Mouse (Mus musculus): ENCODE results near the gene Lamtor5. TPM values are rescaled to one million over a fixed set of nuclear protein-coding genes. Genes with fewer than 3 reads are reported as not detected.

Lamtor5 gene
- polyA plus RNA-seq, 1 experiment = 131 TPM

DNA sequence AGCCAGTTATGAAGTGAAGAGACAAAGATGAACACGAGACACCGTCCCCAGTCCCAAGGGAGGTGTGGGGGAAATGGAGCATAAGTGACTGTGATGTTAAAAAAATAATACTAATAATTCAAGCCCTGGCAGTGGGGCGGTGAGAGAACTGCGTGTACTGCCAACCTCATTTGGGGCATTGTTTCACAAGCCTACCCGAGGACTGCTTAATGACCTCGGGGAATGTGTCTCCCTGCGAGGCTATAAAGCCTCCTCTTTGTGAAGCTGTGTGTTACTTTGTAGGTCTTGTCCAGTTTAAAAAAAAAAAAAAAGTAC is 16.9 kb upstream of the Lamtor5 start:
- Histone ChIP-seq H3K4me1 (ENCODE audit: control insufficient read depth, insufficient read depth, low read length) (no peaks in the 10 kb centered on the region), H3K4me3 (ENCODE audit: insufficient read depth, low read length) (no peak overlapping the region), H3K27ac (ENCODE audit: insufficient read depth, low read depth, low read length) (no peak overlapping the region)
- no peak for TF ChIP-seq POLR2A (IDR thresholded peaks at IDR 0.05; ENCODE audit: borderline replicate concordance, low read depth, low read length)
- TF ChIP-seq CTCF (IDR thresholded peaks at IDR 0.05; ENCODE audit: low read depth, low read length) = no peak

DNA sequence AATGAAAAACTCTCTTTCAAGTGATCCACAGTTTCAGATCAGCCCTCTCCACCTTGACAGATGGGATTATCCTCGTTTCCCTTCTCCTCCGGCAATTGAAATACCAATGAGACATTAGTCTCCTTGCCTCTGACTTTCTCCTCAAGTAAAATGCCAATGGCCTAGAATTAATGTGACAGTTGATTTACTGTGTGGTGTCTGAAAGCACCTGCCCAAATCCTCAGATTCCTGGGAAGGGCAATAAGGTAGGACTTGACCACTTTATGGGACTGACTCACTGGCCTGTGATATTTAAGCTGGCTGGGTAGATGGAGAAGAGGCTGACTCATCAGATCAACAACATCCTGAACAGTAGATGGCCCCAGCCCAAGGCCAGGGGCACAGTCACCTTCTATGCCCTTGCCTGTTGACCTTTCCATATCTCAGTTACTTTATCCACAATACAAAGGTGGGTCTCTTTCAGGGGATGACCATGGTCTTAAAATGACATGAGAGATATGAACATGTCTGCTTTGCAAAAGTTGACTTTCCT is 11.8 kb upstream of the Lamtor5 start:
- Histone ChIP-seq H3K4me3 (ENCODE audit: insufficient read depth, low read length) (no peak overlapping the region), H3K27ac (ENCODE audit: insufficient read depth, low read depth, low read length) (no peak overlapping the region), H3K4me1 (ENCODE audit: control insufficient read depth, insufficient read depth, low read length) (no peaks in the 10 kb centered on the region)
- no peak for TF ChIP-seq CTCF (IDR thresholded peaks at IDR 0.05; ENCODE audit: low read depth, low read length)
- no peak for TF ChIP-seq POLR2A (IDR thresholded peaks at IDR 0.05; ENCODE audit: borderline replicate concordance, low read depth, low read length)

DNA sequence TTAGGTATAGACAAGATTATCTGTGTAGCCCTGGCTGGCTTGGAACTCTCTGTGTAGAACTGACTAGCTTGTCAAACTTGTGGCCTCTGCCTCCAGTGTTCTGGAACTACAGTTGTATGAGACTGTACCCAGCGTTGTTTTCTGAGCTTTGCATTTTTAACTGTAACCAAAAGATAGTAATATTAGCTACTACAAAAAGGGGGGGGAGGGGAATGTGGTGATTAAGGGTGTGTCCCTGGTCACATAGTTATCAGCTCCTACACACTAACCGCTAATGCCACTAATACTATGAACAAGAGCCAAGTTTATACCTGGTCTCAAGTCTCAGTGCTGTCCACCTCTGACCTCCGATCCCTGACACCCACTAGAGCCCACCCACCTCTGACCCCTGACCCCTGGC is 6.2 kb upstream of the Lamtor5 start:
- TF ChIP-seq CTCF (IDR thresholded peaks at IDR 0.05; ENCODE audit: low read depth, low read length) (no peak), POLR2A (IDR thresholded peaks at IDR 0.05; ENCODE audit: borderline replicate concordance, low read depth, low read length) (no peak)
- Histone ChIP-seq H3K4me1 (ENCODE audit: control insufficient read depth, insufficient read depth, low read length) (no peaks in the 10 kb centered on the region), H3K27ac (ENCODE audit: insufficient read depth, low read depth, low read length) (no peak overlapping the region), H3K4me3 (ENCODE audit: insufficient read depth, low read length) (no peak overlapping the region)

DNA sequence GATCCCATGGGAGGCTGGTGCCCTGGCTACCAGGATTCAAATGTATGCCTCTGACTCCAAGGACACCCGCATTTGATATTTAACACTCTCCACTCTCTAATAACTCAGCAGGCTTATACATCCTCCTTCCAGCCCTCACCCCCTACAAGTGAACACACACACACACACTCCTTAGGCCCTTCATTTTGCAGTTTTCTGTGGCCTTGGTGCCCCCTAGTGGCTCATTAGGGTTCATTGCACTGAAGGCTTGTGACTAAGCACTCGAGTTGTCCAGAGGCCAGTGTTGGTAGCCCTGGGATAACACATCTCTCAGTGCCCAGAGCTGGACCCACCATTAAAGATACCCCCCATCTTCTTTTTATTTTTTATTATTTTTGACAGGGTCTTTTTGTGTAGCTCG is 4.8 kb upstream of the Lamtor5 start:
- Histone ChIP-seq H3K27ac (ENCODE audit: insufficient read depth, low read depth, low read length) (no peak overlapping the region), H3K4me3 (ENCODE audit: insufficient read depth, low read length) (no peak overlapping the region), H3K4me1 (ENCODE audit: control insufficient read depth, insufficient read depth, low read length) (peaks cover 4% of the 10 kb centered on the region; the same call in 1 of the 2 replicates)
- TF ChIP-seq CTCF (IDR thresholded peaks at IDR 0.05; ENCODE audit: low read depth, low read length) (peak; percentile 85), POLR2A (IDR thresholded peaks at IDR 0.05; ENCODE audit: borderline replicate concordance, low read depth, low read length) (no peak)

DNA sequence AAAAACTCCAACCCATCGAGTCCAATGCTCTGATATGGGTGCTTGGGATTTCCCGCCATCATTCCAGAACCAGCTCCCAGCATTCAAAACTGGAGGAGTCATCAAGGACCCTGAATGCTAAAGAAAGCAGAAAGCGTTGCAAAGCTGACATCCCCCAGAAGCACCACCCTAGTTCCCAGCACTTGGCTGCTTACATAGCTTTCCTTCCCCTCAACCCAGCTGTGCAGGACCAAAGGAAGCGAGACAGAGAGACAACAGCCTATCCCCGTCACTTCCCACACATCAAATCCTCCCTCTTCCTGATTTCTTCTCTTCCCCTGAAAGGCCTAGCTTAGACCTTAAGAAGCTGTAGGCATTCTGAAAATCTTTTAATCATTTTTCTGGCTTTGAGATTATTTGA is 3.3 kb upstream of the Lamtor5 start:
- H3K4me3 ChIP-seq (ENCODE audit: insufficient read depth, low read length) = no peak overlapping the region
- no peak overlapping the region for H3K27ac ChIP-seq (ENCODE audit: insufficient read depth, low read depth, low read length)
- peaks cover 7% of the 10 kb centered on the region for H3K4me1 ChIP-seq (ENCODE audit: control insufficient read depth, insufficient read depth, low read length)
- TF ChIP-seq POLR2A (IDR thresholded peaks at IDR 0.05; ENCODE audit: borderline replicate concordance, low read depth, low read length) (no peak), CTCF (IDR thresholded peaks at IDR 0.05; ENCODE audit: low read depth, low read length) (no peak)

DNA sequence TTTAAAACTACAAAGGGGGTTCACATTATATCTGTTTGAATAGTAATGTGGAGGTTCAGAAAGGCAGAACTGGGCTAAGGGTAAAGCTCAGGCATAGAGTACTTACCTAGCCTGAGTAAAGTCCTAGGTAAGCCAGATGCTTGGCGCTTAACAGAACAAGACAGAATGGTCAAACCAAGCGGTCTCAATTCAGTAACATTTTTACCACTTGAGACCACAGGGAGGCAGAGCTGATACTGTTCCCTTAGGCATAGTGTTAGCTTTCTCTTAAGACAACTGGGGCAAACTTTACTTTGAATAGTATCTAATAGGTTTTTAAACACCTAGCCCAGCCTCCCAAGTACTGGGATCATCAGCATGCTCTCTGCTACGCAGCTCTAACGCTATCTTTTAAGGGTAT is 2.7 kb upstream of the Lamtor5 start:
- no peak overlapping the region for H3K27ac ChIP-seq (ENCODE audit: insufficient read depth, low read depth, low read length)
- no peak overlapping the region for H3K4me3 ChIP-seq (ENCODE audit: insufficient read depth, low read length)
- peaks cover 8% of the 10 kb centered on the region for H3K4me1 ChIP-seq (ENCODE audit: control insufficient read depth, insufficient read depth, low read length)
- TF ChIP-seq CTCF (IDR thresholded peaks at IDR 0.05; ENCODE audit: low read depth, low read length) = no peak

DNA sequence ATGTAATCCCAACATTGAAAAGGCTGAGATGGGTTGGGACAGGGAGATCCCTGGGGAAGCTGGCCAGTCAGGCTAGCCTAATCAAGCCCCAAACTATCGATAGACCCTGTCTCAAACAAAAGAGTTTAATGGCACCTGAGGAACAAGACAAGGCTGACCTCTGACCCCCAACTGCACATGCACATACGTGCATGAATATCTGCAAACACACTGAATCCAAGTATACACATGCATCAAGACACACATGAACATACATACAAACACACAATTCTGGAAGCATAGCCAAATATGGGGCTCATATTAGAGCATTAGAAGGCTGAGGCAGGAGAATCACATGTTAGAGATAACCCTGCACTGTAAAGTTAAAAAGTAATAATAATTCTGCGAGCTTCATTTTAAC is 2.0 kb upstream of the Lamtor5 start:
- TF ChIP-seq CTCF (IDR thresholded peaks at IDR 0.05; ENCODE audit: low read depth, low read length) (no peak), POLR2A (IDR thresholded peaks at IDR 0.05; ENCODE audit: borderline replicate concordance, low read depth, low read length) (no peak)
- peaks cover 8% of the 10 kb centered on the region for H3K4me1 ChIP-seq (ENCODE audit: control insufficient read depth, insufficient read depth, low read length)
- H3K27ac ChIP-seq (ENCODE audit: insufficient read depth, low read depth, low read length) = no peak overlapping the region
- no peak overlapping the region for H3K4me3 ChIP-seq (ENCODE audit: insufficient read depth, low read length)

DNA sequence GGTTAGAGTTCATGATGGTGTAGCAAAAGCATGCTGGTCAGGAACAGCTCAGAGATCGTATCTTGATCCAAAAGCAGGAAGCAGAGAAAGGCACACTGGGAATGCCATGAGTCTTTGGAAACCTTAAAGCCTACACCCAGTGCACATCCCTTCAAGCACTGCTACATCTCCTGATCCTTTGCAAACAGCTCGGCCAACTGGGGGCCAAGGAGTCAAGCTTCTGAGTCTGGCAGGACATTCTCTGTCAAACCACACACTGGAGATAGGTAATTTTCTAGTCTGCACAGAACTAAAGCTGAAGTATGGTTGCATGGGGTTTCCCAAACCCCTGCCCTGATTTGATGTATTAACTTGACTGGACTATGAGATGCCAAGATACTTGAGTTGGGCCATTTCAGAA is 7.5 kb downstream of the Lamtor5 start:
- H3K4me3 ChIP-seq (ENCODE audit: insufficient read depth, low read length) = no peak overlapping the region
- peaks cover 6% of the 10 kb centered on the region for H3K4me1 ChIP-seq (ENCODE audit: control insufficient read depth, insufficient read depth, low read length)
- no peak for TF ChIP-seq POLR2A (IDR thresholded peaks at IDR 0.05; ENCODE audit: borderline replicate concordance, low read depth, low read length)
- TF ChIP-seq CTCF (IDR thresholded peaks at IDR 0.05; ENCODE audit: low read depth, low read length) = no peak
- H3K27ac ChIP-seq (ENCODE audit: insufficient read depth, low read depth, low read length) = no peak overlapping the region

DNA sequence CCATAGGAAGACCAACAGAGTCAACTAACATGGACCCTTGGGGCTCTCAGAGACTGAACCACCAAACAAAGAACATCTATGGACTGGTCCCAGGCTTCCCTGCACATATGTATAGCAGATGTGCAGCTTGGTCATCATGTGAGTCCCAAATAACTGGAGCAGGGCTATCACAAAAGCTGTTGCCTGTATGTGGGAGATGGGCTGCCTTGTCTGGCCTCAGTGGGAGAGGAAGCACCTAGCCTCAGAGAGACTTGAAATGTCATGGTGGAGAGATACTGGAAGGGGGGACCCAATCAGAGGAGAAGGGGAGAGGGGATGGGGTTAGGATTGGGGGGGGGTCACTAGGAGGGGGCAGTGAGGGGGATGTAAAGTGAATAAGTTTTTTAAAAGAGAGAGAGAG is 8.7 kb downstream of the Lamtor5 start:
- Histone ChIP-seq H3K4me3 (ENCODE audit: insufficient read depth, low read length) (no peak overlapping the region), H3K4me1 (ENCODE audit: control insufficient read depth, insufficient read depth, low read length) (peaks cover 6% of the 10 kb centered on the region), H3K27ac (ENCODE audit: insufficient read depth, low read depth, low read length) (no peak overlapping the region)
- no peak for TF ChIP-seq POLR2A (IDR thresholded peaks at IDR 0.05; ENCODE audit: borderline replicate concordance, low read depth, low read length)
- TF ChIP-seq CTCF (IDR thresholded peaks at IDR 0.05; ENCODE audit: low read depth, low read length) = no peak

DNA sequence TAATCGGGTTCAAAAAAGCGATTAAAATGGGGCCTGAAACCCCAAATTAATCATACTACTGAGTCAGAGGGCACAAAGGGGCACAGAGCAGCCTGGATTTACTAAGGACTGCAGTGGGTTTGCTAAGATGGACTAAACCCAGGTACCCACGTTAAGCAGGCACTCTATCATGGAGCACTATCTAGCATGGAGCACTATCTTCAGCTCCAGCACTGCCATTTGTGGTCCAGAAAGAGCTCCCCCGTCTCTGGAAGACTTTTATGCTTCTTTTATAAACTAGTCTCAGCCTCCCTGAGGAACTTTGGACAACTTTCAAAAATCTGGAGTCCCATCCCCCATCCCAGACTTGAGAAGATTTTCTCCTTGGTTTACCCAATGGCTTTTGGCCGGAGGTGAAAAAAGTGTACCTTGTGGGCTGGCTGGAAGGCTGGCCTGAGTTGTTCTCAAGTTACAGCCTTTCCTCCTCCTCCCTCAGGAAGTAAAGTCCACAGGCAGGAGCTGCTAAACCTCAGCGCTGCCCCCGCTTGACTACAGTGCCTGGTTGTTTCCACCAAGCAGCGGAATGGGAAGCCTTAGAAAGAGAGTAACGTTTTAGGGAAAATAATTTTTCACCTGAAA is 12.2 kb downstream of the Lamtor5 start, which contains the start of gene Slc16a4:
Gene Slc16a4 (plus strand): TSS at position 467 of the 618 bp plus-strand sequence.
- TF ChIP-seq CTCF (IDR thresholded peaks at IDR 0.05; ENCODE audit: low read depth, low read length) = no peak
- no peak for TF ChIP-seq POLR2A (IDR thresholded peaks at IDR 0.05; ENCODE audit: borderline replicate concordance, low read depth, low read length)
- H3K27ac ChIP-seq (ENCODE audit: insufficient read depth, low read depth, low read length) = no peak within 1 kb of the TSS
- H3K4me3 ChIP-seq (ENCODE audit: insufficient read depth, low read length) = no peak within 1 kb of the TSS
- peaks cover 6% of the 10 kb centered on the region for H3K4me1 ChIP-seq (ENCODE audit: control insufficient read depth, insufficient read depth, low read length)

Data from bone marrow macrophage, adult 2 months (primary cell).